Mouse (Mus musculus) bone marrow, adult 2 months (tissue): ENCODE results near the gene Kirrel3. TPM values are rescaled to one million over a fixed set of nuclear protein-coding genes. Genes with fewer than 3 reads are reported as not detected.

ENCODE experiments used
- H3K27ac ChIP-seq: fragments of 200-500 bp; 2 replicates; pipeline ENCODE4 v1.5.1; 2012; ENCODE audit warnings: low read depth, mild to moderate bottlenecking, control low read depth, inconsistent platforms, low read length; ENCODE audit not compliant: control insufficient read depth, poor library complexity, insufficient read depth
- H3K4me1 ChIP-seq: fragments of 200-500 bp; 2 replicates; pipeline ENCODE4 v1.6.1; 2011; ENCODE audit warnings: low read length; ENCODE audit not compliant: control insufficient read depth, insufficient read depth
- H3K4me3 ChIP-seq: fragments of 200-500 bp; replicated peaks from 2 replicates; pipeline ENCODE3; 2011; ENCODE audit warnings: mild to moderate bottlenecking, low read depth, low read length, control low read depth; ENCODE audit not compliant: control insufficient read depth
- CTCF ChIP-seq: fragments of 200-500 bp; IDR thresholded peaks from 2 replicates; pipeline ENCODE4 v1.5.1; 2011; ENCODE audit warnings: low read length, control low read depth; ENCODE audit not compliant: control insufficient read depth, insufficient read depth
- POLR2A ChIP-seq: fragments of 200-500 bp; IDR thresholded peaks from 2 replicates; pipeline ENCODE4 v1.6.1; 2011; ENCODE audit warnings: low read depth, mild to moderate bottlenecking, control low read depth, low read length, borderline replicate concordance; ENCODE audit not compliant: control insufficient read depth
- WGBS: fragments of 180-500 bp; shearing (Covaris S2); methylation state at CpG from one replicate; pipeline ENCODE4 v1.1.7; 2018; 5-methylcytosine and 5-hydroxymethylcytosine counted together
- polyA plus RNA-seq: library from polyadenylated mRNA; stranded (reverse); fragments of >200 nt; gene quantifications from 2 replicates; pipeline ENCODE4 v1.2.4, GENCODE M21; 2011; ENCODE audit warnings: low replicate concordance; ENCODE audit not compliant: missing spikeins, insufficient read depth, insufficient read length

The Kirrel3 gene
- polyA plus RNA-seq, 1 experiment, result not detected

- TF ChIP-seq POLR2A (no peak), CTCF (no peak)
- H3K4me1 ChIP-seq, result no peaks in the 10 kb centered on the region
- WGBS, result 58% methylated on average over 6 of the region's 6 CpGs
- H3K4me3 ChIP-seq, result no peak overlapping the region
- no peak overlapping the region for H3K27ac ChIP-seq
Observed at GRCm38 (mm10) chr9:34797688-34798339, 312.1 kb downstream of the Kirrel3 start.

GRCm38 (mm10) chr9:34801662-34802061 lies 316.0 kb downstream of the Kirrel3 start:
- Histone ChIP-seq H3K4me1 (no peaks in the 10 kb centered on the region), H3K4me3 (no peak overlapping the region), H3K27ac (no peak overlapping the region)
- WGBS, result 76% methylated on average over 6 of the region's 6 CpGs
- TF ChIP-seq CTCF (no peak), POLR2A (no peak)

GRCm38 (mm10) chr9:34806854-34807253 lies 321.2 kb downstream of the Kirrel3 start:
- WGBS, result 86% methylated on average over 3 of the region's 3 CpGs
- no peak overlapping the region for H3K27ac ChIP-seq
- no peak overlapping the region for H3K4me3 ChIP-seq
- no peaks in the 10 kb centered on the region for H3K4me1 ChIP-seq
- no peak for TF ChIP-seq POLR2A
- TF ChIP-seq CTCF, result no peak

GRCm38 (mm10) chr9:34809993-34810513 lies 324.4 kb downstream of the Kirrel3 start:
- Histone ChIP-seq H3K4me3 (no peak overlapping the region), H3K27ac (no peak overlapping the region), H3K4me1 (no peaks in the 10 kb centered on the region)
- WGBS, result 71% methylated on average over 5 of the region's 5 CpGs
- TF ChIP-seq POLR2A (no peak), CTCF (no peak)

- Histone ChIP-seq H3K4me1 (no peaks in the 10 kb centered on the region), H3K27ac (no peak overlapping the region), H3K4me3 (no peak overlapping the region)
- no peak for TF ChIP-seq CTCF
- no peak for TF ChIP-seq POLR2A
- WGBS, result 34% methylated on average over 10 of the region's 10 CpGs
Observed at GRCm38 (mm10) chr9:34818325-34818976, 332.8 kb downstream of the Kirrel3 start.

- 82% methylated on average over 18 of the region's 18 CpGs for WGBS
- no peak for TF ChIP-seq POLR2A
- TF ChIP-seq CTCF, result no peak
- H3K27ac ChIP-seq, result no peak overlapping the region
- no peak overlapping the region for H3K4me3 ChIP-seq
- H3K4me1 ChIP-seq, result no peaks in the 10 kb centered on the region
Observed at GRCm38 (mm10) chr9:34824358-34825088, 338.8 kb downstream of the Kirrel3 start.

GRCm38 (mm10) chr9:34825089-34825400 lies 339.4 kb downstream of the Kirrel3 start:
- no peak overlapping the region for H3K4me3 ChIP-seq
- TF ChIP-seq POLR2A (no peak), CTCF (no peak)
- no peak overlapping the region for H3K27ac ChIP-seq
- WGBS, result 59% methylated on average over 2 of the region's 2 CpGs
- no peaks in the 10 kb centered on the region for H3K4me1 ChIP-seq

GRCm38 (mm10) chr9:34825402-34826008 lies 339.8 kb downstream of the Kirrel3 start:
- TF ChIP-seq CTCF, result no peak
- Histone ChIP-seq H3K4me1 (no peaks in the 10 kb centered on the region), H3K4me3 (no peak overlapping the region), H3K27ac (no peak overlapping the region)
- WGBS, result 76% methylated on average over 11 of the region's 11 CpGs
